Mouse (Mus musculus) naive thymus-derived CD4-positive, alpha-beta T cell, adult 2 months (primary cell): ENCODE data around the gene Ctnnbl1.

Source experiments
- DNase-seq: peaks from one replicate; pipeline ENCODE4 v3.0.0-alpha.2; 2011; ENCODE audit warnings: low read depth

The Ctnnbl1 gene

GRCm38 (mm10) chr2:157940586-157941185 is 203.5 kb downstream of the Ctnnbl1 start:
- DNase-seq: no peak
